Mouse (Mus musculus) limb, embryonic 15.5 days (tissue): ENCODE measurements at regions not wholly inside any gene's neighbourhood (a gene's known extent, or its start where the extent isn't known, plus 50 kb on each side); places are given as distances from the start of the nearest gene placed in this dataset.
"Not testable (repeated sequence)": the region's sequence is repeated elsewhere in the genome, so short reads cannot be mapped to it uniquely, and the experiment has no call there.

Experiments
- ATAC-seq: fragments of 200-750 bp; cut with Nextera tagmentation; 2 replicates; pipeline ENCODE4 v1.8.0; 2017; ENCODE audit warnings: low read depth, moderate TSS enrichment; ENCODE audit not compliant: insufficient number of reproducible peaks, low FRiP score, low TSS enrichment
- H3K27ac ChIP-seq: fragments of 300-500 bp; sonication (generic); 2 replicates; pipeline ENCODE4 v1.5.1; 2015; ENCODE audit warnings: moderate library complexity, mild to moderate bottlenecking, inconsistent platforms
- H3K27me3 ChIP-seq: fragments of 300-500 bp; sonication (generic); 2 replicates; pipeline ENCODE4 v1.6.1; 2015; ENCODE audit warnings: inconsistent platforms
- H3K36me3 ChIP-seq: fragments of 300-500 bp; sonication (generic); 2 replicates; pipeline ENCODE4 v1.6.1; 2015; ENCODE audit warnings: inconsistent platforms
- H3K4me1 ChIP-seq: fragments of 300-500 bp; sonication (generic); 2 replicates; pipeline ENCODE4 v1.6.1; 2015; ENCODE audit warnings: inconsistent platforms
- H3K4me2 ChIP-seq: fragments of 300-500 bp; sonication (generic); 2 replicates; pipeline ENCODE4 v1.6.1; 2015; ENCODE audit warnings: mild to moderate bottlenecking, inconsistent platforms
- H3K4me3 ChIP-seq: fragments of 300-500 bp; sonication (generic); 2 replicates; pipeline ENCODE4 v1.5.1; 2015; ENCODE audit warnings: mild to moderate bottlenecking, inconsistent platforms
- H3K9ac ChIP-seq: fragments of 300-500 bp; sonication (generic); 2 replicates; pipeline ENCODE4 v1.6.1; 2015; ENCODE audit warnings: inconsistent platforms
- H3K9me3 ChIP-seq: fragments of 300-500 bp; sonication (generic); 2 replicates; pipeline ENCODE4 v1.6.1; 2016; ENCODE audit warnings: inconsistent platforms
- WGBS: fragments of 180-500 bp; shearing (Covaris S2); methylation state at CpG from one replicate; pipeline ENCODE4 v1.1.7; 2015; 5-methylcytosine and 5-hydroxymethylcytosine counted together

DNA sequence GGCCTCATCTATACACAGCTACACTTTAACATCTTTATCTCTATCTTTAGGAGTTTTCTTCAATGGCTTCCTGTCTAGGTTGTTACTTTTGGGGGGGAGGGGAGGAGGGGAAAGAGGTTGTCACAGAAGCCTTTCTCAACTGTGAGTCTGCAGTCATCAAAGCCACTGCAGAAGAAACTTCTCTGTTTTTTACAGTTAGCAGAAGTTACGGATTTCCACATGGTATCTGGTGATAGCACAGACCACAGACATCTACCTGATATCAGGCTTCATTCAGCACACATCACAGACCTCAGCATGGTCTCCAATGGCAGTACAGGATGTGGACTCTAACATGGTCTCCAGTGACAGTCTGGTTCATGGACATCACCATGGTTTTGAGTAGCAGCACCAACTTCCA, 234.8 kb upstream of the Adarb2 start:
- no peak for ATAC-seq
- WGBS: 76% methylated on average over 1 of the region's 1 CpGs
- H3K27me3 ChIP-seq: no peaks in the 10 kb centered on the region

DNA sequence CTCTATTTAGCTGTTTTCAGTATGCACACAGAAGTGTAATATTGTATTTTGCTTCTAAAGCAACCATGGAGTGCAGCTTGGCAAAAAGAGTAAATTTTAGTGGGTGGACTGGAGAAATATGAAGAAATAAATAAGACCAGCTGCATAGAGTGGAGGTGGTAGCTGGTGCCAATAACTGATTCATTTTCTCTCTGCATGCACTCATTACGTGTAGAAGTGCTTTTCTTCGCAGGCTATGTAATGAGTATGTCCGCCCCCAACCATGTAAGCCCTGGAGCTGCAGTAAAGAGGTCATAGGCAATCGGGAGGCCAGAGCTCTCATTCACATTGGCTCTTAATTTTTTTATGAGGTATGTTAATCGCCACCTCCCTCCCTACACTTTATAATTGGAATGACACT, 208.5 kb upstream of the Adarb2 start:
- ATAC-seq: no peak
- H3K4me1 ChIP-seq: 0 out of 2 replicates have a peak, but pooled peaks cover 2% of the 10 kb centered on the region
- 47% methylated on average over 5 of the region's 5 CpGs for WGBS
- no peaks in the 10 kb centered on the region for H3K27me3 ChIP-seq
- no peaks in the 10 kb centered on the region for H3K9me3 ChIP-seq
- no peak overlapping the region for H3K27ac ChIP-seq
- H3K4me2 ChIP-seq: no peak overlapping the region
- H3K9ac ChIP-seq: no peak overlapping the region
- H3K4me3 ChIP-seq: no peak overlapping the region
- H3K36me3 ChIP-seq: no peaks in the 10 kb centered on the region

More for the DNA sequence above, 234.8 kb upstream of the Adarb2 start:
- Histone ChIP-seq H3K9me3 (no peaks in the 10 kb centered on the region), H3K27ac (no peak overlapping the region), H3K4me3 (no peak overlapping the region), H3K36me3 (no peaks in the 10 kb centered on the region), H3K9ac (no peak overlapping the region), H3K4me2 (no peak overlapping the region), H3K4me1 (no peaks in the 10 kb centered on the region)

- not testable (repeated sequence) for ATAC-seq, H3K4me2 ChIP-seq, H3K4me1 ChIP-seq, H3K27ac ChIP-seq, H3K9me3 ChIP-seq, H3K4me3 ChIP-seq, H3K9ac ChIP-seq, H3K36me3 ChIP-seq, H3K27me3 ChIP-seq
- WGBS: 64% methylated on average over 4 of the region's 4 CpGs
These were observed 172.6 kb upstream of the Adarb2 start for GRCm38 (mm10) chr13:8030096-8030495.

GRCm38 (mm10) chr13:8050930-8051495, 151.7 kb upstream of the Adarb2 start:
- Histone ChIP-seq H3K27me3 (no peaks in the 10 kb centered on the region), H3K9ac (no peak overlapping the region), H3K36me3 (no peaks in the 10 kb centered on the region), H3K4me1 (no peaks in the 10 kb centered on the region), H3K4me3 (no peak overlapping the region), H3K27ac (no peak overlapping the region), H3K4me2 (no peak overlapping the region), H3K9me3 (no peaks in the 10 kb centered on the region)
- WGBS: 40% methylated on average over 3 of the region's 3 CpGs
- ATAC-seq: peak; percentile 63; the same call in 1 of the 2 replicates

GRCm38 (mm10) chr13:8056122-8056818, 146.4 kb upstream of the Adarb2 start:
- no peak for ATAC-seq
- H3K4me1 ChIP-seq: no peaks in the 10 kb centered on the region
- H3K4me2 ChIP-seq: no peak overlapping the region
- H3K27ac ChIP-seq: no peak overlapping the region
- no peak overlapping the region for H3K4me3 ChIP-seq
- no peaks in the 10 kb centered on the region for H3K27me3 ChIP-seq
- no peak overlapping the region for H3K9ac ChIP-seq
- 64% methylated on average over 4 of the region's 4 CpGs for WGBS
- no peaks in the 10 kb centered on the region for H3K36me3 ChIP-seq
- no peaks in the 10 kb centered on the region for H3K9me3 ChIP-seq

GRCm38 (mm10) chr13:8087154-8087553, 115.5 kb upstream of the Adarb2 start:
- Histone ChIP-seq H3K4me2 (no peak overlapping the region), H3K9ac (no peak overlapping the region)

DNA sequence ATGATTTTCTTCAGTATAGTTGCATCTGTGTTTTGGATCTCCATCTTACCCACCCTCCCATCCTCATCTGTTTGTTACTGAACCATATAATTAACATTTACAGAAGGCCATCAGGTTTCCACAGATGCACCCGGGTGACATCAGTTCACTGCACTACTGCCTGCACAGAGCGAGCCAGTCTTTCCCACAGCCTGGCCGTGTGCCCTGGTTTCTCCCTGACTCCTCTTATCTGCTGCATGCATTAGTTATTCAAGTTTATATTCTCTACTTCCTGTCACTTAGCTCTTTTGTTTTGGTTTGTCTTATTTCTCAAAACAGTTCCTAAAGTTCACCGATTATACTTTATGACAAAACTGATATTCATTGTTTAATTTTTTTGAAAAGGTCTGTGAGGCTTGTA, 113.1 kb upstream of the Adarb2 start:
- Histone ChIP-seq H3K9ac (no peak overlapping the region), H3K4me1 (no peaks in the 10 kb centered on the region), H3K4me2 (no peak overlapping the region), H3K27me3 (no peaks in the 10 kb centered on the region), H3K36me3 (no peaks in the 10 kb centered on the region), H3K4me3 (no peak overlapping the region), H3K27ac (no peak overlapping the region), H3K9me3 (no peaks in the 10 kb centered on the region)
- no peak for ATAC-seq
- WGBS: 69% methylated on average over 4 of the region's 4 CpGs

More at GRCm38 (mm10) chr13:8087154-8087553, 115.5 kb upstream of the Adarb2 start:
- Histone ChIP-seq H3K4me3 (no peak overlapping the region), H3K27ac (no peak overlapping the region), H3K36me3 (no peaks in the 10 kb centered on the region), H3K27me3 (no peaks in the 10 kb centered on the region), H3K9me3 (no peaks in the 10 kb centered on the region), H3K4me1 (no peaks in the 10 kb centered on the region)
- no peak for ATAC-seq
- WGBS: 55% methylated on average over 2 of the region's 2 CpGs

DNA sequence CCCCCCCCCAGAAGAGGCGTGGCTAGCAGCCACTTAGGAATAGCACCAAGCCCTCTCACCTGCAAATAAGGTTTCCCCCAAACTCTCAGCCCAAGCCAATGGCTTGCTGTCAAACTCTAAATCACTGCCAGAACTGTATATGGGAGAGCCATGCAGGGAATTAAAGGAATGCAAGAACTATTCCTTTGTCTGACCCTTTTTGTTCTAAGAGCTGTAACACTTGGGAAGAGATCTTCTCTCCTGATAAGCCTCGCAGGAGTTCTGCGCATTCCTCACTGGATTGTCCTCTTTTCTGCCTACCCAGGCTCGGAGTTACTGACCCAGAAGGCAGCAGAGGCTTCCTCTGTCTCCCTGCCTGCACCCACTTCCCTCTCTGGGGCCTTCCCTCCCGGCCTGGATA, 94.0 kb upstream of the Adarb2 start:
- ATAC-seq: no peak

DNA sequence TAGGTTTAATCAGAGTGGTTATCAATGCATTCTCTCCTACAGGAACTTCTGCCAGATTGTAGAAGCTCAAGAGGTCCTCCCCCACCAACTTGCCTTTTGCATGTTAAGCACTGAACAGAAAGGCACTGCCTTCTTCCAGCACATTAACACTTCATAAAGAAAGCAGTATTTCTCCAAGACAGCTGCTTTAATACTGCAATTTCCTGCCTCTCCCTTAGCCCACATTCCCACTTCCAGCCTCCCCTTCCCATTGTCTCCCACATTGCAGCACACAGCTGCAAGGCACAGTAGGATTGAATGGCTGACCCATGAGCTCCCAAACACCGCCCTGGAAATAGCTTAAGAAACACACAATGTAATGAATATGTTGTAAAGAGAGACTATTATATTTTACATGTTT, 89.7 kb upstream of the Adarb2 start:
- Histone ChIP-seq H3K4me1 (no peaks in the 10 kb centered on the region), H3K27ac (no peak overlapping the region), H3K36me3 (no peaks in the 10 kb centered on the region), H3K9ac (no peak overlapping the region), H3K4me3 (no peak overlapping the region), H3K9me3 (no peaks in the 10 kb centered on the region), H3K4me2 (no peak overlapping the region), H3K27me3 (no peaks in the 10 kb centered on the region)
- 41% methylated on average over 1 of the region's 1 CpGs for WGBS
- no peak for ATAC-seq

More for the DNA sequence above, 94.0 kb upstream of the Adarb2 start:
- Histone ChIP-seq H3K27me3 (no peaks in the 10 kb centered on the region), H3K4me1 (no peaks in the 10 kb centered on the region), H3K27ac (no peak overlapping the region), H3K36me3 (no peaks in the 10 kb centered on the region), H3K4me2 (no peak overlapping the region), H3K9ac (no peak overlapping the region), H3K9me3 (no peaks in the 10 kb centered on the region), H3K4me3 (no peak overlapping the region)
- WGBS: 37% methylated on average over 5 of the region's 5 CpGs

DNA sequence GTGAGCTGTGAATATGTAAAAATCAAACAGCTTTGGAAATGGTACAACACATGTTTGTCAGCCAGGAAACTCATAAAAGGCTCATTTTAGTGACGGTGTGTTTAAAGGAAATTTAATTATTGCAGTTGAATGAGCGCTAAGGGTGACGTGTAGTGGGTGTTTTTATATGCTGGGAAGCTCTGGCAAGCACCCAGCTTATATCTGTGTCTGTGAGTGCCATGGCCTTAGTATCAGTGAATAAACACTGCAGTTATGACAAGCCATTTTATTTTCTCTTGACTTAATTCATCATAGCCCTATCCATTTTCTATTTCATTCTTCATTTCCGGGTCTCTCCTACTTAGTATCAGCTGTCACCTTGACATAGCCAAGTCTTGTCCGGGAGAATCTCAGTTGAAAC, 83.7 kb upstream of the Adarb2 start:
- Histone ChIP-seq H3K4me1 (no peaks in the 10 kb centered on the region), H3K9ac (no peak overlapping the region), H3K36me3 (no peaks in the 10 kb centered on the region), H3K27ac (no peak overlapping the region), H3K9me3 (no peaks in the 10 kb centered on the region), H3K4me3 (no peak overlapping the region), H3K27me3 (no peaks in the 10 kb centered on the region), H3K4me2 (no peak overlapping the region)
- 51% methylated on average over 5 of the region's 5 CpGs for WGBS
- ATAC-seq: no peak

DNA sequence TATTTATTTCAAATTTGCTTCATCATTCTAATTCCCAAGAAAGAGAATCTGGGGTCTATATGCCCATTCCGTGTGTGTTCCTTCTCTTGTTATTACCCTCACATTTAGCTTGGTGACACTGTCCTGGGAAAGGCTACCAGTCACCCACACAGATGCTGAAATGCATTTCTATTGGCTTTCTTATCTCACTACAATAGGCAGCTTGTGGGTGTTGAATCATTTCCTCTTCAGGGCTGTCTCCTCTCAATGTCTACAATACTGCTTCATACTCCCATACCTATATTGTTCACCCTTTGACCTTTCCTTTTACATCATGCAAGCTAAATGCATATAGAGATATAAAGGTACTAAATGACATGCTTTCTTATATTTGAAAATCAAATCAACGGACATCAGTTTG, 82.7 kb upstream of the Adarb2 start:
- no peak overlapping the region for H3K27ac ChIP-seq
- no peaks in the 10 kb centered on the region for H3K4me1 ChIP-seq
- 68% methylated on average over 2 of the region's 2 CpGs for WGBS
- H3K4me3 ChIP-seq: no peak overlapping the region
- H3K9me3 ChIP-seq: no peaks in the 10 kb centered on the region
- no peak for ATAC-seq
- H3K27me3 ChIP-seq: no peaks in the 10 kb centered on the region
- no peak overlapping the region for H3K4me2 ChIP-seq
- no peaks in the 10 kb centered on the region for H3K36me3 ChIP-seq
- H3K9ac ChIP-seq: no peak overlapping the region

- no peak for ATAC-seq
- 87% methylated on average over 2 of the region's 2 CpGs for WGBS
- H3K9me3 ChIP-seq: no peaks in the 10 kb centered on the region
- no peaks in the 10 kb centered on the region for H3K27me3 ChIP-seq
- no peak overlapping the region for H3K4me2 ChIP-seq
- H3K4me1 ChIP-seq: no peaks in the 10 kb centered on the region
- no peak overlapping the region for H3K9ac ChIP-seq
- H3K4me3 ChIP-seq: no peak overlapping the region
- H3K27ac ChIP-seq: no peak overlapping the region
- H3K36me3 ChIP-seq: no peaks in the 10 kb centered on the region
These were observed 67.9 kb upstream of the Adarb2 start for GRCm38 (mm10) chr13:8134764-8135163.
